In the genomic region with DNA sequence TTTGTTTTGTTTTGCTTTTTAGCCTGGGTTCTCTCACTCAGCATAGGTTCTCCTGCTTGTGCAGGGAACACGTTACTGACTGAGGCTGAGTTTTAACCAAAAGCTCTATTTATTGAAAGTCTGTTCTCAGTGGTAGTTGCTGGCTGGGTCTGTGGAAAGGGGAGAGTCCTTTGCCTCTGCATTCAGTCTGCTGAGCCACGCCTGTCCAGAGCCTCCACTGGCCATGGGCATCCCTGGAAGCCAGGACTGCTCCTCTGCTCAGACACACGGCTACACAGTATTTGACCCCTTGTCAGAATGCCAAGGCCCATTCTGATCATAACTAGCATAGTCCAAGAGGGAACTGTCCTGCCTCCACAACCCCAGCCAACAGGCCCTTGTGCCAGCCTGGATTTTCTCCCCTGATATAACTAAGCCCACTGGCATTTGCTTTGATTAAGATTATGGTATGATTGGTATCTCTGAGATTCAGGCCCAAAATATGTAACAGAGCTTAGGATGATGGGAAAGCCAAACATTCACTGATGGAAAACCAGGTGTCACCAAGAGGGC, we compare ENCODE assay signal across 11 mouse cellular contexts.
DNase-seq lines count a peak whose midpoint lies in the region; ATAC-seq and TF ChIP-seq lines count a peak whose summit lies in the region.
"Had no signal": no experiment of that assay in that cellular context is flagged by ENCODE, and none has a peak within 500 bp of the region (broad histone marks: within the 10 kb centered on the region; RNA-seq: fewer than 3 reads in every experiment).

No protein-coding gene starts in this region.

- TF ChIP-seq CTCF in cerebellum, adult 2 months (IDR thresholded peaks at IDR 0.05; ENCODE audit: borderline replicate concordance, insufficient read depth, low read depth, low read length) = no peak
- no peak for TF ChIP-seq CTCF in stomach, postnatal 0 days (IDR thresholded peaks at IDR 0.05; ENCODE audit: low read depth)

- no peak overlapping the region for H3K4me2 ChIP-seq in liver, embryonic 12.5 days
- no peak overlapping the region for H3K4me2 ChIP-seq in stomach, postnatal 0 days (replicated peaks; ENCODE audit: low read depth)

- no peak overlapping the region for H3K9ac ChIP-seq in liver, embryonic 12.5 days
- H3K9ac ChIP-seq in stomach, postnatal 0 days (ENCODE audit: low read length) = no peak overlapping the region
- H3K9ac ChIP-seq: forebrain, postnatal 0 days had no signal

- TF ChIP-seq EP300 in stomach, postnatal 0 days (optimal IDR thresholded peaks at IDR 0.05) = no peak

- H3K27me3 ChIP-seq in cerebellum, adult 2 months (ENCODE audit: control insufficient read depth, insufficient read depth, low read length) = no peaks in the 10 kb centered on the region
- no peaks in the 10 kb centered on the region for H3K27me3 ChIP-seq in liver, embryonic 12.5 days (replicated peaks)
- H3K27me3 ChIP-seq in stomach, postnatal 0 days (ENCODE audit: control insufficient read depth, insufficient read depth, low read length) = no peaks in the 10 kb centered on the region

- H3K27ac ChIP-seq in cerebellum, adult 2 months (ENCODE audit: insufficient read depth, low read length) = peak overlapping the region; percentile 67
- peak overlapping the region; percentile 43 for H3K27ac ChIP-seq in liver, embryonic 12.5 days
- peak overlapping the region; percentile 63 for H3K27ac ChIP-seq in stomach, postnatal 0 days (replicated peaks)
- H3K27ac ChIP-seq: hindbrain, postnatal 0 days had no signal

- no peaks in the 10 kb centered on the region for H3K36me3 ChIP-seq in liver, embryonic 12.5 days
- no peaks in the 10 kb centered on the region for H3K36me3 ChIP-seq in stomach, postnatal 0 days (ENCODE audit: control insufficient read depth, insufficient read depth, low read length)

- H3K9me3 ChIP-seq in liver, embryonic 12.5 days (replicated peaks) = no peaks in the 10 kb centered on the region
- no peaks in the 10 kb centered on the region for H3K9me3 ChIP-seq in stomach, postnatal 0 days (ENCODE audit: control insufficient read depth, low read length)

- no peak overlapping the region for H3K4me3 ChIP-seq in cerebellum, adult 2 months (replicated peaks; ENCODE audit: insufficient read depth, low read depth, low read length)
- H3K4me3 ChIP-seq in liver, embryonic 12.5 days = no peak overlapping the region
- no peak overlapping the region for H3K4me3 ChIP-seq in stomach, postnatal 0 days (ENCODE audit: low read depth, low read length)

- no peak for ATAC-seq in liver, embryonic 12.5 days
- ATAC-seq in stomach, postnatal 0 days (ENCODE audit: low FRiP score, low TSS enrichment) = no peak
- ATAC-seq: forebrain, postnatal 0 days had no signal

- TF ChIP-seq POLR2A in cerebellum, adult 2 months (IDR thresholded peaks at IDR 0.05; ENCODE audit: borderline replicate concordance, insufficient read depth, low read length) = no peak

- DNase-seq in cerebellum, adult 2 months = peak in 1 of 2 experiments; percentile 47
- no peak for DNase-seq in cerebellum, adult 8-10 months
- DNase-seq in urinary bladder, postnatal 14 days (ENCODE audit: low spot score) = peak; percentile 53
- DNase-seq in urinary bladder, postnatal 10 days (ENCODE audit: low spot score) = no peak
- no peak for DNase-seq in stomach, postnatal 0 days (ENCODE audit: low spot score)
- DNase-seq in embryo, embryonic 9.5 days (ENCODE audit: extremely low spot score) = no peak
- DNase-seq in testis, postnatal 14 days (ENCODE audit: low spot score) = no peak
- DNase-seq: forebrain, postnatal 0 days; left cerebral cortex, postnatal 4 days had no signal

- WGBS in cerebellum, adult 2 months = 18% methylated on average over 3 of the region's 3 CpGs
- 48% methylated on average over 3 of the region's 3 CpGs for WGBS in liver, embryonic 12.5 days (ENCODE audit: insufficient replicate concordance)
- WGBS in stomach, postnatal 0 days = 44% methylated on average over 3 of the region's 3 CpGs

- peaks cover 57% of the 10 kb centered on the region for H3K4me1 ChIP-seq in cerebellum, adult 2 months (ENCODE audit: control insufficient read depth, insufficient read depth, low read length)
- peaks cover 14% of the 10 kb centered on the region for H3K4me1 ChIP-seq in liver, embryonic 12.5 days
- peaks cover 8% of the 10 kb centered on the region; the same call in 1 of the 2 replicates for H3K4me1 ChIP-seq in stomach, postnatal 0 days (replicated peaks; ENCODE audit: control insufficient read depth, insufficient read depth)
